Mouse (Mus musculus): ENCODE results near the gene Spint2. TPM values are rescaled to one million over a fixed set of nuclear protein-coding genes. Genes with fewer than 3 reads are reported as not detected.

The Spint2 gene
- polyA plus RNA-seq, 1 experiment, result 264 TPM

DNA sequence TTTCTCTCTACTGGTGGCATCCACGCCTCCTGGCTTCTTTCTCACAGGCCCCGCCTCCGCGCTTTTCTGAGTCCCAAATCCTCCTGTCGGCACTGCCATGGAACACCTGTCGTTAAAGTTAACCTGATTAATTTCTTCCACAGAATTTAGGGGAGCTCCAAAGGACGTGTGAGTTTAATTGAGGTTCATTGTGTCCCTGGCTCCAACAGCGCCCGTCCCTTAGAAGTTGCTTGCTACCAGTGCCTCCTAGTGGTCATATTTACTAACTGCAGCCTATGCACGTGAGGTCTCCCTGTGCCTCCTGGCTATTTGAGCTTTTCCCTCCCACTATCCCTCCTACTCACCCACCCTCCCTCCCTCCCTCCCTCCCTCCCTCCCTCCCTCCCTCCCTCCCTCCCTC is 15.3 kb upstream of the Spint2 start:
- H3K9ac ChIP-seq (ENCODE audit: low read depth, poor library complexity, severe bottlenecking), result no peak overlapping the region
- no peaks in the 10 kb centered on the region for H3K27me3 ChIP-seq (ENCODE audit: control insufficient read depth, insufficient read depth, low read length, poor library complexity, severe bottlenecking)
- no peak overlapping the region for H3K4me3 ChIP-seq (ENCODE audit: low read depth, low read length)
- TF ChIP-seq POLR2A (IDR thresholded peaks at IDR 0.05; ENCODE audit: insufficient read depth, low read length) (no peak), CTCF (IDR thresholded peaks at IDR 0.05; ENCODE audit: low read depth, low read length) (peak; percentile 86)
- no peak overlapping the region for H3K27ac ChIP-seq (ENCODE audit: insufficient read depth, low read length)
- no peaks in the 10 kb centered on the region for H3K9me3 ChIP-seq (replicated peaks; ENCODE audit: control insufficient read depth, insufficient read depth, low read length, poor library complexity, severe bottlenecking)
- H3K4me1 ChIP-seq (ENCODE audit: control insufficient read depth, insufficient read depth, low read length), result peaks cover 6% of the 10 kb centered on the region
- H3K36me3 ChIP-seq (ENCODE audit: control insufficient read depth, insufficient read depth, low read length, poor library complexity, severe bottlenecking), result no peaks in the 10 kb centered on the region

- no peaks in the 10 kb centered on the region for H3K36me3 ChIP-seq (ENCODE audit: control insufficient read depth, insufficient read depth, low read length, poor library complexity, severe bottlenecking)
- H3K27ac ChIP-seq (ENCODE audit: insufficient read depth, low read length), result no peak overlapping the region
- TF ChIP-seq CTCF (IDR thresholded peaks at IDR 0.05; ENCODE audit: low read depth, low read length) (no peak), POLR2A (IDR thresholded peaks at IDR 0.05; ENCODE audit: insufficient read depth, low read length) (no peak), EP300 (IDR thresholded peaks at IDR 0.05; ENCODE audit: insufficient read depth, low read depth, low read length) (no peak)
- peak overlapping the region; percentile 5; the same call in 1 of the 2 replicates for H3K9ac ChIP-seq (ENCODE audit: low read depth, poor library complexity, severe bottlenecking)
- H3K27me3 ChIP-seq (ENCODE audit: control insufficient read depth, insufficient read depth, low read length, poor library complexity, severe bottlenecking), result no peaks in the 10 kb centered on the region
- H3K4me1 ChIP-seq (ENCODE audit: control insufficient read depth, insufficient read depth, low read length), result peaks cover 10% of the 10 kb centered on the region
- H3K9me3 ChIP-seq (replicated peaks; ENCODE audit: control insufficient read depth, insufficient read depth, low read length, poor library complexity, severe bottlenecking), result no peaks in the 10 kb centered on the region
- peak overlapping the region; percentile 1; the same call in 1 of the 2 replicates for H3K4me3 ChIP-seq (ENCODE audit: low read depth, low read length)
Measured at GRCm38 (mm10) chr7:29295861-29296647, 14.3 kb upstream of the Spint2 start.

- Histone ChIP-seq H3K9ac (ENCODE audit: low read depth, poor library complexity, severe bottlenecking) (peak overlapping the region; percentile 20; the same call in 1 of the 2 replicates), H3K27me3 (ENCODE audit: control insufficient read depth, insufficient read depth, low read length, poor library complexity, severe bottlenecking) (no peaks in the 10 kb centered on the region), H3K4me3 (ENCODE audit: low read depth, low read length) (no peak overlapping the region), H3K36me3 (ENCODE audit: control insufficient read depth, insufficient read depth, low read length, poor library complexity, severe bottlenecking) (no peaks in the 10 kb centered on the region), H3K9me3 (replicated peaks; ENCODE audit: control insufficient read depth, insufficient read depth, low read length, poor library complexity, severe bottlenecking) (no peaks in the 10 kb centered on the region), H3K27ac (ENCODE audit: insufficient read depth, low read length) (peak overlapping the region; percentile 75), H3K4me1 (ENCODE audit: control insufficient read depth, insufficient read depth, low read length) (peaks cover 17% of the 10 kb centered on the region)
- TF ChIP-seq CTCF (IDR thresholded peaks at IDR 0.05; ENCODE audit: low read depth, low read length), result no peak
- no peak for TF ChIP-seq POLR2A (IDR thresholded peaks at IDR 0.05; ENCODE audit: insufficient read depth, low read length)
- no peak for TF ChIP-seq EP300 (IDR thresholded peaks at IDR 0.05; ENCODE audit: insufficient read depth, low read depth, low read length)
Measured at GRCm38 (mm10) chr7:29294111-29294761, 12.5 kb upstream of the Spint2 start.

DNA sequence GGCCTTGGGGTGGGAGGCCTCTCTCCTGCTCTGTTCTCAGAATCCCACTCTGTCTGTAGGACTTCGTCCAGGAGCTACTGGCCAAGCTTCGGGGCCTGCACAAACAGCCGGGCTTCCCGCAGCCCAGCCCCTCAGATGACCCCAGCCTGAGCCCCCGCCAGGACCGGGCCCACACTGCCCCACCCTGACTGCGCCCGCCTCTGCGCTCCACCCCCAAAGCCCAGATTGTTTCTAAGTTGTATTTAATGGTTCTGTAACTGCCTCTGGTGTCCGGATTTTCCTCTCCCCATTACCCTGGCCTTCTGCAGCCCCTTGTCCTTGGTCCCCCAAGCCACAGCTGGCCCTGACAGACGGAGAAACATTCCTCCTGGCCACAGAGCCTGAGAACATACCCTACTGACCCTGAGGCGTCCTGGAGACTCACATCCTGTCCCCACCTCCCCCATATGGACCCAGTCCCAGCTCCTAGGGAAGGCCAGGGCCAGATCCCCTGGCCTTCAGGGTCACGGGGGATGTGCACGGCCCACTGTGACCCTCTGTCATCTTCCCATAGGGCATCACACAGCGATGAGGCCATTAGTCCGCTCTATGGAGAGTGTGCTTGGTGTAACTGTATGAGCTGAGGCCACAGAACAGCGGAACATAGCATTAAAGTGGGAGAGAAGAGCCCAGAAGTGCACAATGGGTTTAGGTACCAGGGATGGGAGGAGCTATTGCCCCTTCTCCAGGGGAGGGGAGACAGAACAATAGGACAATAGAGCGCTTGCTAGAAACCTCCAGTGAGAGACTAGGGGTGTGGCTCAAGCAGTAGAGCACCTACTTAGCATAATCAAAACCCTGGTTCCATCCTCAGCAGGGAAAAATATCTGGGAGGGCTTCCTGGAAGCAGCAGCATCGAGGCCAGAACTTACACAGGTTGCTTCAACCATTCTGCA is 11.7 kb upstream of the Spint2 start:
- Histone ChIP-seq H3K27me3 (ENCODE audit: control insufficient read depth, insufficient read depth, low read length, poor library complexity, severe bottlenecking) (no peaks in the 10 kb centered on the region), H3K27ac (ENCODE audit: insufficient read depth, low read length) (peak overlapping the region; percentile 86), H3K9ac (ENCODE audit: low read depth, poor library complexity, severe bottlenecking) (peak overlapping the region; percentile 19), H3K9me3 (replicated peaks; ENCODE audit: control insufficient read depth, insufficient read depth, low read length, poor library complexity, severe bottlenecking) (no peaks in the 10 kb centered on the region), H3K4me3 (ENCODE audit: low read depth, low read length) (0 out of 2 replicates have a peak overlapping the region, but pooled peaks have one; percentile 21), H3K36me3 (ENCODE audit: control insufficient read depth, insufficient read depth, low read length, poor library complexity, severe bottlenecking) (no peaks in the 10 kb centered on the region), H3K4me1 (ENCODE audit: control insufficient read depth, insufficient read depth, low read length) (peaks cover 17% of the 10 kb centered on the region)
- TF ChIP-seq CTCF (IDR thresholded peaks at IDR 0.05; ENCODE audit: low read depth, low read length), result no peak
- TF ChIP-seq POLR2A (IDR thresholded peaks at IDR 0.05; ENCODE audit: insufficient read depth, low read length), result no peak
- peak; percentile 58; the same call in 1 of the 2 replicates for TF ChIP-seq EP300 (IDR thresholded peaks at IDR 0.05; ENCODE audit: insufficient read depth, low read depth, low read length)

DNA sequence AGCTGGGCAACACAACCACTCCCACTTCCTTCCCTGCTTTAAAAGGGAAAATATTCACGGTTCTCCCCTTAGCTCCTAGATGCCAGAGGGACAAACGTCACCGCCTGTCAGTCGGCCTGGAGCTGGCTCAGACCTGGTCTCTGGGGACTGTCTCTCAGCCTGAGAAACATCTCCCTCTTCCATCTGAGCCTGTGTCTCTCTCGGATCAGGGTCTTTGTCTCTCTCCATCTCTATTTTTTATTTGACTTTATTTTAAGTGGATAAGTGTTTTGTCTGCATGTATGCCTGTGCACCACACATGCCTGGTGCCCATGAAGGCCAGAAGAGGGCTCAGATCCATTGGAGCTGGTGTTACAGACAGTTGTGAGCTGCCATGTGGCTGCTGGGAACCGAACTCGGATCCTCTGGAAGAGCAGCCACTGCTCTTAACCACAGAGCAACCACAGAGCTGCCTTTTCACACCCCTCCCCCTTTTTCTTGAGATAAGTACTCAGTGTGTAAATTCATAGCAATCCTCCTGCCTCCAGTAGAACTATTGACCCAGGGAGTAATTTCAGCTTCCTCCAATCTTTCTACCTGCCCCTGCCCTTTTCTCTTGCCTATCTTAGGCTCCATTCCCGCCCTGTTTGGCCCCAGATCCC is 10.9 kb upstream of the Spint2 start:
- no peak overlapping the region for H3K4me3 ChIP-seq (ENCODE audit: low read depth, low read length)
- H3K9me3 ChIP-seq (replicated peaks; ENCODE audit: control insufficient read depth, insufficient read depth, low read length, poor library complexity, severe bottlenecking), result no peaks in the 10 kb centered on the region
- peak overlapping the region; percentile 86 for H3K27ac ChIP-seq (ENCODE audit: insufficient read depth, low read length)
- no peaks in the 10 kb centered on the region for H3K27me3 ChIP-seq (ENCODE audit: control insufficient read depth, insufficient read depth, low read length, poor library complexity, severe bottlenecking)
- peak overlapping the region; percentile 19 for H3K9ac ChIP-seq (ENCODE audit: low read depth, poor library complexity, severe bottlenecking)
- H3K4me1 ChIP-seq (ENCODE audit: control insufficient read depth, insufficient read depth, low read length), result peaks cover 17% of the 10 kb centered on the region
- no peaks in the 10 kb centered on the region for H3K36me3 ChIP-seq (ENCODE audit: control insufficient read depth, insufficient read depth, low read length, poor library complexity, severe bottlenecking)
- TF ChIP-seq EP300 (IDR thresholded peaks at IDR 0.05; ENCODE audit: insufficient read depth, low read depth, low read length) (no peak), CTCF (IDR thresholded peaks at IDR 0.05; ENCODE audit: low read depth, low read length) (no peak), POLR2A (IDR thresholded peaks at IDR 0.05; ENCODE audit: insufficient read depth, low read length) (no peak)

Data from ES-Bruce4 (cell line).